Mouse (Mus musculus) olfactory bulb, adult 2 months (tissue): Measurements from ENCODE around the gene Pcx.

Experiments
- CTCF ChIP-seq: fragments of 200-500 bp; IDR thresholded peaks from 2 replicates; pipeline ENCODE4 v1.5.1; 2012; ENCODE audit warnings: low read depth, mild to moderate bottlenecking, low read length, moderate library complexity; ENCODE audit not compliant: insufficient read depth
- POLR2A ChIP-seq: fragments of 200-500 bp; IDR thresholded peaks from 2 replicates; pipeline ENCODE4 v1.6.1; 2012; ENCODE audit warnings: mild to moderate bottlenecking, low read depth, low read length, moderate library complexity; ENCODE audit not compliant: insufficient read depth

GRCm38 (mm10) chr19:4614305-4615150 is 104.3 kb downstream of the Pcx start:
- TF ChIP-seq CTCF (no peak), POLR2A (no peak)
